Mouse (Mus musculus) myocyte (in vitro differentiated cells): ENCODE data around the gene Fgf4. TPM values are rescaled to one million over a fixed set of nuclear protein-coding genes. Genes with fewer than 3 reads are reported as not detected.

Source experiments
- H3K27me3 ChIP-seq: one replicate; pipeline ENCODE4 v1.6.1; 2011; ENCODE audit not compliant: control insufficient read depth, insufficient read depth, insufficient read length
- H3K36me3 ChIP-seq: one replicate; pipeline ENCODE4 v1.6.1; 2011; ENCODE audit not compliant: control insufficient read depth, insufficient read depth
- H3K4me2 ChIP-seq: one replicate; pipeline ENCODE4 v1.6.1; 2011; ENCODE audit warnings: low read depth, control low read depth
- H3K4me3 ChIP-seq: one replicate; pipeline ENCODE4 v1.5.1; 2011; ENCODE audit warnings: mild to moderate bottlenecking, control low read depth, moderate library complexity
- H3K79me2 ChIP-seq: one replicate; pipeline ENCODE4 v1.6.1; 2011; ENCODE audit not compliant: control insufficient read depth, insufficient read depth
- H3ac ChIP-seq: one replicate; pipeline ENCODE4 v1.6.1; 2011; ENCODE audit not compliant: control insufficient read depth, insufficient read length
- CEBPB ChIP-seq: IDR thresholded peaks from 2 replicates; pipeline ENCODE4 v1.6.1; 2011; ENCODE audit warnings: mild to moderate bottlenecking, moderate library complexity; ENCODE audit not compliant: poor library complexity, insufficient read depth, severe bottlenecking
- E2F4 ChIP-seq: IDR thresholded peaks from one replicate; pipeline ENCODE4 v1.6.1; 2011; ENCODE audit warnings: mild to moderate bottlenecking, control low read depth, moderate library complexity; ENCODE audit not compliant: insufficient read depth
- MAX ChIP-seq: IDR thresholded peaks from one replicate; pipeline ENCODE4 v1.6.1; 2011; ENCODE audit warnings: low read depth, mild to moderate bottlenecking, control low read depth
- MYOD1 ChIP-seq, 3 experiments: IDR thresholded peaks; one replicate each; pipeline ENCODE4 v1.6.1; 2011; ENCODE audit warnings: control low read depth in 2 of 3, low read depth in 2 of 3, mild to moderate bottlenecking in 2 of 3, moderate library complexity in 1 of 3; ENCODE audit not compliant: insufficient read length in 2 of 3, control insufficient read depth in 1 of 3
- MYOG ChIP-seq, 3 experiments: IDR thresholded peaks; one replicate each; pipeline ENCODE4 v1.6.1; 2011; ENCODE audit warnings: control low read depth in 2 of 3, low read depth in 2 of 3, mild to moderate bottlenecking in 2 of 3; ENCODE audit not compliant: insufficient read length in 2 of 3, control insufficient read depth in 1 of 3, insufficient read depth in 1 of 3
- POLR2A ChIP-seq: IDR thresholded peaks from one replicate; pipeline ENCODE4 v1.6.1; 2011; ENCODE audit warnings: low read depth, mild to moderate bottlenecking, control low read depth, moderate library complexity; ENCODE audit not compliant: insufficient read length
- POLR2AphosphoS2 ChIP-seq: IDR thresholded peaks from one replicate; pipeline ENCODE4 v1.6.1; 2011; ENCODE audit warnings: low read depth, control low read depth; ENCODE audit not compliant: insufficient read length
- REST ChIP-seq: IDR thresholded peaks from one replicate; pipeline ENCODE4 v1.6.1; 2011; ENCODE audit warnings: mild to moderate bottlenecking, control low read depth, moderate library complexity; ENCODE audit not compliant: insufficient read depth, insufficient read length
- SRF ChIP-seq: IDR thresholded peaks from one replicate; pipeline ENCODE4 v1.6.1; 2011; ENCODE audit warnings: low read depth; ENCODE audit not compliant: control insufficient read depth, insufficient read length
- TCF12 ChIP-seq: IDR thresholded peaks from one replicate; pipeline ENCODE4 v1.6.1; 2011; ENCODE audit warnings: mild to moderate bottlenecking, control low read depth; ENCODE audit not compliant: poor library complexity, insufficient read depth, severe bottlenecking
- TCF3 ChIP-seq: IDR thresholded peaks from one replicate; pipeline ENCODE4 v1.6.1; 2011; ENCODE audit warnings: low read depth, control low read depth; ENCODE audit not compliant: insufficient read length
- USF1 ChIP-seq: IDR thresholded peaks from one replicate; pipeline ENCODE4 v1.6.1; 2011; ENCODE audit warnings: low read depth, mild to moderate bottlenecking, control low read depth, moderate library complexity
- polyA plus RNA-seq: library from polyadenylated mRNA; unstranded; fragments of >200 nt; fragmentation: generic; extraction: Trizol; gene quantifications from one replicate; pipeline ENCODE4 v1.2.1, GENCODE M21; 2012; ENCODE audit warnings: missing spikeins

Fgf4 gene
- polyA plus RNA-seq, 1 experiment = not detected

GRCm38 (mm10) chr7:144862712-144863111 lies 15.5 kb downstream of the Fgf4 start:
- peaks cover 53% of the 10 kb centered on the region for H3K27me3 ChIP-seq
- H3K36me3 ChIP-seq = no peaks in the 10 kb centered on the region
- H3K79me2 ChIP-seq = no peaks in the 10 kb centered on the region
- H3ac ChIP-seq = no peak overlapping the region
- TF ChIP-seq USF1 (no peak), TCF3 (no peak), MYOD1 (IDR thresholded peaks at IDR 0.05; ENCODE audit: control insufficient read depth in 1 of 3, insufficient read length in 2 of 3, low read depth in 2 of 3) (no peak), TCF12 (no peak), CEBPB (no peak), E2F4 (no peak), POLR2A (no peak), REST (no peak), MYOG (IDR thresholded peaks at IDR 0.05; ENCODE audit: control insufficient read depth in 1 of 3, insufficient read depth in 1 of 3, insufficient read length in 2 of 3, low read depth in 2 of 3) (no peak), SRF (no peak), MAX (no peak), POLR2AphosphoS2 (no peak)
- no peak overlapping the region for H3K4me3 ChIP-seq
- H3K4me2 ChIP-seq = no peak overlapping the region

- no peak overlapping the region for H3ac ChIP-seq
- TF ChIP-seq POLR2AphosphoS2 = no peak
- no peak for TF ChIP-seq MAX
- TF ChIP-seq SRF = no peak
- no peak for TF ChIP-seq REST
- TF ChIP-seq MYOG (IDR thresholded peaks at IDR 0.05; ENCODE audit: control insufficient read depth in 1 of 3, insufficient read depth in 1 of 3, insufficient read length in 2 of 3, low read depth in 2 of 3) = no peak
- TF ChIP-seq CEBPB = no peak
- no peak for TF ChIP-seq USF1
- TF ChIP-seq MYOD1 (IDR thresholded peaks at IDR 0.05; ENCODE audit: control insufficient read depth in 1 of 3, insufficient read length in 2 of 3, low read depth in 2 of 3) = no peak
- TF ChIP-seq POLR2A = no peak
- no peak for TF ChIP-seq E2F4
- TF ChIP-seq TCF12 = no peak
- TF ChIP-seq TCF3 = no peak
- no peaks in the 10 kb centered on the region for H3K79me2 ChIP-seq
- peaks cover 57% of the 10 kb centered on the region for H3K27me3 ChIP-seq
- H3K4me3 ChIP-seq = no peak overlapping the region
- no peaks in the 10 kb centered on the region for H3K36me3 ChIP-seq
- H3K4me2 ChIP-seq = no peak overlapping the region
These were observed 16.0 kb downstream of the Fgf4 start for GRCm38 (mm10) chr7:144863196-144863595.

- Histone ChIP-seq H3K4me2 (no peak overlapping the region), H3K4me3 (no peak overlapping the region), H3ac (no peak overlapping the region), H3K36me3 (no peaks in the 10 kb centered on the region), H3K79me2 (no peaks in the 10 kb centered on the region), H3K27me3 (peaks cover 57% of the 10 kb centered on the region)
- TF ChIP-seq POLR2AphosphoS2 (no peak), TCF3 (no peak), USF1 (no peak), SRF (no peak), MYOD1 (IDR thresholded peaks at IDR 0.05; ENCODE audit: control insufficient read depth in 1 of 3, insufficient read length in 2 of 3, low read depth in 2 of 3) (no peak), CEBPB (no peak), MAX (no peak), REST (no peak), MYOG (IDR thresholded peaks at IDR 0.05; ENCODE audit: control insufficient read depth in 1 of 3, insufficient read depth in 1 of 3, insufficient read length in 2 of 3, low read depth in 2 of 3) (no peak)
These were observed 17.0 kb downstream of the Fgf4 start for GRCm38 (mm10) chr7:144864160-144864670.

GRCm38 (mm10) chr7:144867161-144867560 lies 20.0 kb downstream of the Fgf4 start:
- peaks cover 42% of the 10 kb centered on the region for H3K27me3 ChIP-seq

GRCm38 (mm10) chr7:144867602-144868001 lies 20.4 kb downstream of the Fgf4 start:
- Histone ChIP-seq H3K4me3 (no peak overlapping the region), H3ac (no peak overlapping the region), H3K36me3 (no peaks in the 10 kb centered on the region), H3K4me2 (no peak overlapping the region), H3K79me2 (no peaks in the 10 kb centered on the region), H3K27me3 (peaks cover 42% of the 10 kb centered on the region)
- TF ChIP-seq MAX (no peak), E2F4 (no peak), TCF3 (no peak), MYOD1 (IDR thresholded peaks at IDR 0.05; ENCODE audit: control insufficient read depth in 1 of 3, insufficient read length in 2 of 3, low read depth in 2 of 3) (no peak), POLR2AphosphoS2 (no peak), MYOG (IDR thresholded peaks at IDR 0.05; ENCODE audit: control insufficient read depth in 1 of 3, insufficient read depth in 1 of 3, insufficient read length in 2 of 3, low read depth in 2 of 3) (no peak), TCF12 (no peak), SRF (no peak), CEBPB (no peak), REST (no peak)

More at GRCm38 (mm10) chr7:144867161-144867560, 20.0 kb downstream of the Fgf4 start:
- Histone ChIP-seq H3ac (no peak overlapping the region), H3K4me2 (no peak overlapping the region), H3K4me3 (no peak overlapping the region), H3K36me3 (no peaks in the 10 kb centered on the region), H3K79me2 (no peaks in the 10 kb centered on the region)
- TF ChIP-seq POLR2A (no peak), MYOD1 (IDR thresholded peaks at IDR 0.05; ENCODE audit: control insufficient read depth in 1 of 3, insufficient read length in 2 of 3, low read depth in 2 of 3) (no peak), USF1 (no peak), SRF (no peak), POLR2AphosphoS2 (no peak), E2F4 (no peak), CEBPB (no peak), REST (no peak), MAX (no peak)
